Mouse (Mus musculus): Measurements from ENCODE around the gene Hal.

The Hal gene

DNA sequence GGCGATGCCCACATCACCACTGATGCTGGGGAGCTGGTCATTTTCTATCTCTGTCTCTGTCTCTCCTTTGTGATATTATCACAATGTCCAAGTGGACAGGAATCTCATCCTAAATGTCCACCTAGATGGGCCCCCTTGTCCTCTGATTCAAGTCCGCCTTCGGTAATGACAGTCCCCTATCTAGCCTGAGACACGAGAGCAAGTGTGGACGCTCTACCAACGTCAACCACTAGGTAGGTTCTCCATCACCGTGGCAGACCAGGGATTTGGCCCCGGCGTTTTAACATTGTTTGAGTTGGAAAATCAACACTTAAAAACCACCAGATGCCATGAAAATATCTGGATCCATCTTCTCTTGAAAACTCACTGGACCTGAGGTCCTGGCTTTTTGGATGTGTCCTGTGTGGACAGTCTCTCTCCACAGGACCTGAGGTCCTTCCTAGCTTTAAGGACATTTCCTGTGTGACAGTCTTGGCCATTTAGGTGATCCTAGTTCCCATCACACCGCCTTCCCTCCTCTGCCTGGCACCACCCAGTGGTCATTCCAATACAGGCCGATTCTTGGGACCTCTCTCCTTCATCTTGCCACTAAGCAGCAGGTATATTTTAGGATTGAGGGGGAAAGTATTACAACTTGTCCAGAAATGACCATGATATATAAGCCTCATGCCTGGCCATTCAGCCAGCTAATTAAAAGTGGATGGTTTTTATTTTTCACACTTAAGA, 79.4 kb downstream of the Hal start:
- DNase-seq, result no peak

DNA sequence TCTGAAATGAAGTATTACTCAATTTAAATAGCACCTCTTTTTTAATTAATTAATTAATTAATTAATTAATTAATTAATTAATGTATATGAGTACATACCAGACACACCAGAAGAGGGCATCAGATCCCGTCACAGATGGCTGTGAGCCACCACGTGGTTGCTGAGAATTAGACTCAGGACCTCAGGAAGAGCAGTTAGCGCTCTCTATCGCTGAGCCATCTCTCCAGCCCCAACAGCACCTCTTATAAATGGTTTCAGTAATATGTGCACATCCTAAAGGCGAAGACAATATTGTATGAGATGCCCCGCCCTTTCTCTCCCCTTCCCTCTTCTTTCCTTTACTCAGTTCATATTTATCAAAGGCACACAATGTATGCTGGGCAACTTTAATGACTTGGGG, 80.1 kb downstream of the Hal start:
- no peak for DNase-seq
